Mouse (Mus musculus): ENCODE measurements around the gene Commd2. TPM values are rescaled to one million over a fixed set of nuclear protein-coding genes. Genes with fewer than 3 reads are reported as not detected.
A peak's percentile ranks its signal among the peaks of the same experiment; 100 is the strongest.

Gene Commd2
- total and polyA plus RNA-seq, 2 experiments from 2014 or later: 34.9 to 72.6 TPM

GRCm38 (mm10) chr3:57634763-57635487 is 16.6 kb downstream of the Commd2 start:
- DNase-seq (ENCODE audit: low spot score) (no peak), ATAC-seq (ENCODE audit: low FRiP score) (no peak)
- H3K27ac ChIP-seq (ENCODE audit: low read depth, low read length): no peak overlapping the region
- no peaks in the 10 kb centered on the region for H3K27me3 ChIP-seq (ENCODE audit: insufficient read depth, low read length)
- 76% methylated on average over 3 of the region's 3 CpGs for WGBS
- H3K4me1 ChIP-seq (ENCODE audit: insufficient read depth, low read length): no peaks in the 10 kb centered on the region
- no peak overlapping the region for H3K4me3 ChIP-seq (ENCODE audit: low read depth, low read length)
- no peak overlapping the region for H3K4me2 ChIP-seq (ENCODE audit: low read depth, low read length, poor library complexity, severe bottlenecking)
- H3K36me3 ChIP-seq (ENCODE audit: insufficient read depth, low read length): no peaks in the 10 kb centered on the region
- TF ChIP-seq CTCF (IDR thresholded peaks at IDR 0.05): no peak
- H3K9me3 ChIP-seq (ENCODE audit: low read length): no peaks in the 10 kb centered on the region
- H3K9ac ChIP-seq (replicated peaks; ENCODE audit: low read length, poor library complexity, severe bottlenecking): no peak overlapping the region

- no peak for DNase-seq (ENCODE audit: low spot score)
- Histone ChIP-seq H3K4me2 (ENCODE audit: low read depth, low read length, poor library complexity, severe bottlenecking) (no peak overlapping the region), H3K36me3 (ENCODE audit: insufficient read depth, low read length) (no peaks in the 10 kb centered on the region), H3K27me3 (ENCODE audit: insufficient read depth, low read length) (no peaks in the 10 kb centered on the region), H3K4me3 (ENCODE audit: low read depth, low read length) (no peak overlapping the region), H3K4me1 (ENCODE audit: insufficient read depth, low read length) (no peaks in the 10 kb centered on the region), H3K9me3 (ENCODE audit: low read length) (no peaks in the 10 kb centered on the region), H3K9ac (replicated peaks; ENCODE audit: low read length, poor library complexity, severe bottlenecking) (no peak overlapping the region), H3K27ac (ENCODE audit: low read depth, low read length) (no peak overlapping the region)
- TF ChIP-seq CTCF (IDR thresholded peaks at IDR 0.05): no peak
- 80% methylated on average over 11 of the region's 11 CpGs for WGBS
- no peak for ATAC-seq (ENCODE audit: low FRiP score)
Observed at GRCm38 (mm10) chr3:57626954-57627513, 24.5 kb downstream of the Commd2 start.

GRCm38 (mm10) chr3:57625275-57625997 is 26.1 kb downstream of the Commd2 start:
- H3K27me3 ChIP-seq (ENCODE audit: insufficient read depth, low read length): no peaks in the 10 kb centered on the region
- DNase-seq (ENCODE audit: low spot score) (peak; percentile 93), ATAC-seq (ENCODE audit: low FRiP score) (peak; percentile 54; the same call in 1 of the 2 replicates)
- H3K4me2 ChIP-seq (ENCODE audit: low read depth, low read length, poor library complexity, severe bottlenecking): peak overlapping the region; percentile 51
- no peaks in the 10 kb centered on the region for H3K9me3 ChIP-seq (ENCODE audit: low read length)
- H3K27ac ChIP-seq (ENCODE audit: low read depth, low read length): no peak overlapping the region
- WGBS: 13% methylated on average over 21 of the region's 21 CpGs
- H3K9ac ChIP-seq (replicated peaks; ENCODE audit: low read length, poor library complexity, severe bottlenecking): no peak overlapping the region
- peak; percentile 94 for TF ChIP-seq CTCF (IDR thresholded peaks at IDR 0.05)
- no peaks in the 10 kb centered on the region for H3K4me1 ChIP-seq (ENCODE audit: insufficient read depth, low read length)
- peak overlapping the region; percentile 28 for H3K4me3 ChIP-seq (ENCODE audit: low read depth, low read length)
- no peaks in the 10 kb centered on the region for H3K36me3 ChIP-seq (ENCODE audit: insufficient read depth, low read length)

- Histone ChIP-seq H3K27ac (ENCODE audit: low read depth, low read length) (no peak overlapping the region), H3K27me3 (ENCODE audit: insufficient read depth, low read length) (no peaks in the 10 kb centered on the region), H3K4me2 (ENCODE audit: low read depth, low read length, poor library complexity, severe bottlenecking) (no peak overlapping the region), H3K4me3 (ENCODE audit: low read depth, low read length) (no peak overlapping the region), H3K4me1 (ENCODE audit: insufficient read depth, low read length) (no peaks in the 10 kb centered on the region), H3K9ac (replicated peaks; ENCODE audit: low read length, poor library complexity, severe bottlenecking) (no peak overlapping the region), H3K36me3 (ENCODE audit: insufficient read depth, low read length) (no peaks in the 10 kb centered on the region), H3K9me3 (ENCODE audit: low read length) (no peaks in the 10 kb centered on the region)
- ATAC-seq (ENCODE audit: low FRiP score) (no peak), DNase-seq (ENCODE audit: low spot score) (no peak)
- 80% methylated on average over 4 of the region's 4 CpGs for WGBS
- TF ChIP-seq CTCF (IDR thresholded peaks at IDR 0.05): peak; percentile 48
Observed at GRCm38 (mm10) chr3:57619718-57620117, 31.8 kb downstream of the Commd2 start.

- 91% methylated on average over 4 of the region's 4 CpGs for WGBS
- no peaks in the 10 kb centered on the region for H3K27me3 ChIP-seq (ENCODE audit: insufficient read depth, low read length)
- no peaks in the 10 kb centered on the region for H3K4me1 ChIP-seq (ENCODE audit: insufficient read depth, low read length)
- no peaks in the 10 kb centered on the region for H3K9me3 ChIP-seq (ENCODE audit: low read length)
- TF ChIP-seq CTCF (IDR thresholded peaks at IDR 0.05): peak; percentile 49
- no peak overlapping the region for H3K9ac ChIP-seq (replicated peaks; ENCODE audit: low read length, poor library complexity, severe bottlenecking)
- ATAC-seq (ENCODE audit: low FRiP score) (no peak), DNase-seq (ENCODE audit: low spot score) (no peak)
- H3K4me3 ChIP-seq (ENCODE audit: low read depth, low read length): no peak overlapping the region
- no peaks in the 10 kb centered on the region for H3K36me3 ChIP-seq (ENCODE audit: insufficient read depth, low read length)
- no peak overlapping the region for H3K4me2 ChIP-seq (ENCODE audit: low read depth, low read length, poor library complexity, severe bottlenecking)
- no peak overlapping the region for H3K27ac ChIP-seq (ENCODE audit: low read depth, low read length)
Observed at GRCm38 (mm10) chr3:57615652-57616051, 35.9 kb downstream of the Commd2 start.

Data from midbrain, postnatal 0 days (tissue).